Mouse (Mus musculus) hindbrain, embryonic 12.5 days (tissue): ENCODE data around the gene Resp18. TPM values are rescaled to one million over a fixed set of nuclear protein-coding genes. Genes with fewer than 3 reads are reported as not detected.
A peak's percentile ranks its signal among the peaks of the same experiment; 100 is the strongest.

Experiments used
- ATAC-seq: fragments of 200-750 bp; cut with Nextera tagmentation; 2 replicates; pipeline ENCODE4 v1.8.0; 2017; ENCODE audit warnings: moderate TSS enrichment; ENCODE audit not compliant: low FRiP score
- H3K27ac ChIP-seq: fragments of 300-500 bp; sonication (generic); 2 replicates; pipeline ENCODE4 v1.5.1; 2016; ENCODE audit warnings: mild to moderate bottlenecking
- H3K27me3 ChIP-seq: fragments of 300-500 bp; sonication (generic); 2 replicates; pipeline ENCODE4 v1.6.1; 2016; ENCODE audit warnings: mild to moderate bottlenecking
- H3K36me3 ChIP-seq: fragments of 300-500 bp; sonication (generic); 2 replicates; pipeline ENCODE4 v1.6.1; 2016; ENCODE audit warnings: mild to moderate bottlenecking
- H3K4me1 ChIP-seq: fragments of 300-500 bp; sonication (generic); 2 replicates; pipeline ENCODE4 v1.6.1; 2016
- H3K4me2 ChIP-seq: fragments of 300-500 bp; sonication (generic); replicated peaks from 2 replicates; pipeline ENCODE4 v1.6.1; 2016; ENCODE audit warnings: mild to moderate bottlenecking
- H3K4me3 ChIP-seq: fragments of 300-500 bp; sonication (generic); 2 replicates; pipeline ENCODE4 v1.5.1; 2016; ENCODE audit warnings: mild to moderate bottlenecking
- H3K9ac ChIP-seq: fragments of 300-500 bp; sonication (generic); 2 replicates; pipeline ENCODE4 v1.6.1; 2016; ENCODE audit warnings: mild to moderate bottlenecking, moderate library complexity
- H3K9me3 ChIP-seq: fragments of 300-500 bp; sonication (generic); replicated peaks from 2 replicates; pipeline ENCODE4 v1.6.1; 2016; ENCODE audit warnings: mild to moderate bottlenecking
- WGBS: fragments of 180-500 bp; shearing (Covaris S2); methylation state at CpG from one replicate; pipeline ENCODE4 v1.1.7; 2016; 5-methylcytosine and 5-hydroxymethylcytosine counted together
- polyA plus RNA-seq: library from polyadenylated mRNA; unstranded; fragments of >200 nt; fragmentation: Nextera tagmentation; extraction: Ambion mirVana; gene quantifications from 2 replicates; pipeline ENCODE4 v1.2.1, GENCODE M21; 2016

Gene Resp18
- polyA plus RNA-seq: 50.0 and 56.8 TPM in 2 replicates

DNA sequence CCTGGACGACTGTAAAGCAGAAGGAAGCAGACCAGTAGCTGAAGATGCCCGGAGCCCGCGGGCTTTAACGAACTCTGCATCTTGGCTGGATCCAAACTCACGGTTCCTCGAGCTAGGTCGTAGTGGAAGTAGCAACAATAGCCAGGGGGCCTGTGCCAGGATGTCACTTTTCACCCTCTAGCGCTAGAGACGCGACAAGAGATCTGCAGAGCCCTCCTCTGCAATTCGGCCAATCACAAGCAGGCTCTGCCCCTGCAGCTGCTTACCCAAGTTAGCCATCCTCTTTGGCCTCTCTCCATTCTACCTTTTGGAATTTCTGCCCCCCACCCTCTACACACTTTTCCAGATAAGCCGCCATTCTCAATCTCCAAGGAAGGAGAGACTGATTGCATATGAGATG is at the start of gene Resp18:
TSS of gene Resp18 (minus strand) at position 188 of the 400 bp plus-strand sequence.
- Histone ChIP-seq H3K4me1 (0 out of 2 replicates have a peak, but pooled peaks cover 3% of the 10 kb centered on the region), H3K27ac (no peak within 1 kb of the TSS), H3K27me3 (peaks cover 43% of the 10 kb centered on the region), H3K36me3 (no peaks in the 10 kb centered on the region), H3K9ac (peak within 1 kb of the TSS; percentile 53), H3K4me2 (peak within 1 kb of the TSS; percentile 50), H3K4me3 (peak within 1 kb of the TSS; percentile 37), H3K9me3 (no peaks in the 10 kb centered on the region)
- 0 out of 2 replicates have a peak, but pooled peaks have one; percentile 19 for ATAC-seq
- WGBS: 4% methylated on average over 13 of the region's 13 CpGs

DNA sequence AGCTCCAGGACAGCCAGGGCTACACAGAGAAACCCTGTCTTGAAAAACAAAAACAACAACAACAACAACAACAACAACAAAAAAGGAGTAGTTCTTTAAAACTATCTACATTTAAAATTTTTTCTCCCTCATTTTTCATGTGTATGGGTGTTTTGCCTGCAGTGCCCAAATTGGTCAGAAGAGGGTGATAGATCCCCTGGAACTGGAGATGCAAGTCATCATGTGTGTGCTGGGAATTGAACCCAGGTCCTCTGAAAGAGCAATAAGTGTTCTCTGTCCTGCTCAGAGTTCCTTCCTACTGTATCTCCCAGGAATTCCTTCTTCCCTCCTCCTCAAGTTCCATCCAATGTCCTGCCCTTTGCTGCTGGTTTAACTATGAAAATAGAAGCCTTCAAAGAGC is 49.2 kb upstream of the Resp18 start:
- no peak overlapping the region for H3K4me3 ChIP-seq
- no peaks in the 10 kb centered on the region; the same call in 1 of the 2 replicates for H3K9me3 ChIP-seq
- no peaks in the 10 kb centered on the region; the same call in 1 of the 2 replicates for H3K27me3 ChIP-seq
- no peak overlapping the region for H3K4me2 ChIP-seq
- no peak overlapping the region for H3K9ac ChIP-seq
- H3K4me1 ChIP-seq: no peaks in the 10 kb centered on the region
- H3K27ac ChIP-seq: no peak overlapping the region
- no peaks in the 10 kb centered on the region for H3K36me3 ChIP-seq
- no peak for ATAC-seq

- Histone ChIP-seq H3K27ac (no peak overlapping the region), H3K4me1 (peaks cover 9% of the 10 kb centered on the region), H3K4me3 (no peak overlapping the region), H3K36me3 (peaks cover 11% of the 10 kb centered on the region), H3K4me2 (no peak overlapping the region), H3K27me3 (no peaks in the 10 kb centered on the region), H3K9ac (no peak overlapping the region), H3K9me3 (no peaks in the 10 kb centered on the region)
- WGBS: 90% methylated on average over 10 of the region's 10 CpGs
- no peak for ATAC-seq
Observed at GRCm38 (mm10) chr1:75319166-75319565, 41.0 kb upstream of the Resp18 start.

GRCm38 (mm10) chr1:75318736-75319135 is 40.5 kb upstream of the Resp18 start:
- no peaks in the 10 kb centered on the region for H3K9me3 ChIP-seq
- peaks cover 15% of the 10 kb centered on the region for H3K36me3 ChIP-seq
- WGBS: 87% methylated on average over 4 of the region's 4 CpGs
- H3K4me2 ChIP-seq: no peak overlapping the region
- ATAC-seq: no peak
- H3K4me3 ChIP-seq: no peak overlapping the region
- H3K27ac ChIP-seq: no peak overlapping the region
- H3K27me3 ChIP-seq: no peaks in the 10 kb centered on the region
- H3K4me1 ChIP-seq: peaks cover 9% of the 10 kb centered on the region
- no peak overlapping the region for H3K9ac ChIP-seq

DNA sequence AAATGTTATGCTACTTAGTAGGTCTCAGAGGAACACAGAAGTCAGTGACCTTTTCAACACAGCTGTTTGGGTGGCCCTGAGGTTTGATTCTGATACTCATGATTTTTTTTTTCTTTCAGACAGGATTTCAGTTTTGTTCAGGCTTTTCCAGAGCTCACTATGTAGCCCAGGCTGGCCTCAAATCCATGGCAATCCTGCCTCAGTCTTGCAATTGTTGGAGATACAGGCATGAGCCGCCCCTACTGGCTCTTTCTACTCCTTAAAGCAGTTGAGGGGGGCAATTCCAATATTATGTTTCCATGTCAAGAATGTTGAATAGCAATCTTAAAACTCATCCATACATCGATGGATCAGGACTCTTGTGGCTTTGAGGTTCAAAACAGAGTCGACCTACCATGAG is 40.1 kb upstream of the Resp18 start:
- WGBS: 66% methylated on average over 3 of the region's 3 CpGs
- H3K4me3 ChIP-seq: peak overlapping the region; percentile 18; the same call in 1 of the 2 replicates

GRCm38 (mm10) chr1:75317241-75318201 is 39.3 kb upstream of the Resp18 start, which contains the start of gene Dnpep:
Gene Dnpep, minus strand, starts transcription at chr1:75317990.
- Histone ChIP-seq H3K27me3 (no peaks in the 10 kb centered on the region), H3K9me3 (no peaks in the 10 kb centered on the region), H3K36me3 (peaks cover 27% of the 10 kb centered on the region), H3K9ac (peak within 1 kb of the TSS; percentile 73), H3K27ac (peak within 1 kb of the TSS; percentile 94), H3K4me1 (peaks cover 9% of the 10 kb centered on the region), H3K4me2 (peak within 1 kb of the TSS; percentile 79), H3K4me3 (peak within 1 kb of the TSS; percentile 69)
- WGBS: under 1% methylated on average over 91 of the region's 92 CpGs
- peak; percentile 99 for ATAC-seq

More for the DNA sequence above, 40.1 kb upstream of the Resp18 start:
- H3K4me1 ChIP-seq: peaks cover 9% of the 10 kb centered on the region
- H3K9me3 ChIP-seq: no peaks in the 10 kb centered on the region
- H3K27ac ChIP-seq: peak overlapping the region; percentile 76
- H3K27me3 ChIP-seq: no peaks in the 10 kb centered on the region
- no peak for ATAC-seq
- peak overlapping the region; percentile 27; the same call in 1 of the 2 replicates for H3K9ac ChIP-seq
- peak overlapping the region; percentile 79 for H3K4me2 ChIP-seq
- peaks cover 19% of the 10 kb centered on the region for H3K36me3 ChIP-seq

- WGBS: 0% methylated on average over 20 of the region's 20 CpGs
- H3K9ac ChIP-seq: peak overlapping the region; percentile 73
- peaks cover 9% of the 10 kb centered on the region for H3K4me1 ChIP-seq
- peak overlapping the region; percentile 69 for H3K4me3 ChIP-seq
- H3K9me3 ChIP-seq: no peaks in the 10 kb centered on the region
- H3K4me2 ChIP-seq: peak overlapping the region; percentile 79
- peaks cover 33% of the 10 kb centered on the region for H3K36me3 ChIP-seq
- peak overlapping the region; percentile 94 for H3K27ac ChIP-seq
- H3K27me3 ChIP-seq: no peaks in the 10 kb centered on the region
- ATAC-seq: peak; percentile 62
Observed at GRCm38 (mm10) chr1:75316861-75317240, 38.6 kb upstream of the Resp18 start.

DNA sequence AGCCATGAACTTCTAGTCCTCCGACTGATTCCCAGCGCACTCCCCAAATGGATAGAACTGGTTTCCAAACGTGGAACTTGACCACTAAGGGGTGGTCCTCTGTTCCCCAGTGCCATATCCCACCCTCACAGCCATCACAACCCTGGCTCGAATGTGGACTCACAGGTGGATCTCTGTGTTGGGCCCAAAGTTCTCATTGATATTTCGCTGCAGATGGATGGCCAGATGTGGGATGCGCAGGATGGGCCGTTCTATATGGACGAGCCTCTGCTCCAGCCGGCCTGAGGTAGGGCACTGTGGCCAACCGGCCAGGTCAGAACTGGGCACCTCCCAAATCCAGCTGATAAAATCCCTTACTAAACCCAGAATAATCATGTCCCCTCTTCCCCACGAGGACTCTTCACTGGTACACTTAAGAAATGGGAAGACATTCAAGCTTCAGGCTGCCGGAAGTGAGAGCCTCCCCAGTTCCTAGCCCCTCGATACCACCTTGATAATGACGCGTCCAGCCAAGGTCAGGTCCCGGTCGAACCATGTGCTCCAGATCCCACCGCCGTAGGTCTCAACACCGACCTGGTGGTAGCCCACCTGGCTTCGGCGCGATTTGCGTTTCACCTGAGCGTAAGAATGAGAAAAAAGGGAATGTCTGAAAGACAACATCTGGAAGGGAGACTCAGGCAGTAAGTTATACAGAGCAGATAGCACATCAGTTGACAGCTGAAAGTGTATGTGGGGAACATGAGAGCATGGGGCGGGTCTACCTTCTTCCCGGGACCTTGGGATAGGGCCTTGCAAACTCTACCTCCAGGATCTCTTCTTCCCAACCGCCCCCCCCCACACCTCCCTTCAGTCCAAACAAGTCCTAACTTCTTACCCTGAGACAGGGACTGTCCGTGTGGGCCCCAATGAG is 37.5 kb upstream of the Resp18 start:
- ATAC-seq: no peak
- peak overlapping the region; percentile 79 for H3K4me2 ChIP-seq
- H3K27ac ChIP-seq: 0 out of 2 replicates have a peak overlapping the region, but pooled peaks have one; percentile 94
- no peaks in the 10 kb centered on the region for H3K27me3 ChIP-seq
- 86% methylated on average over 29 of the region's 29 CpGs for WGBS
- peaks cover 9% of the 10 kb centered on the region for H3K4me1 ChIP-seq
- peak overlapping the region; percentile 73 for H3K9ac ChIP-seq
- peaks cover 45% of the 10 kb centered on the region for H3K36me3 ChIP-seq
- H3K9me3 ChIP-seq: no peaks in the 10 kb centered on the region
- peak overlapping the region; percentile 69 for H3K4me3 ChIP-seq

DNA sequence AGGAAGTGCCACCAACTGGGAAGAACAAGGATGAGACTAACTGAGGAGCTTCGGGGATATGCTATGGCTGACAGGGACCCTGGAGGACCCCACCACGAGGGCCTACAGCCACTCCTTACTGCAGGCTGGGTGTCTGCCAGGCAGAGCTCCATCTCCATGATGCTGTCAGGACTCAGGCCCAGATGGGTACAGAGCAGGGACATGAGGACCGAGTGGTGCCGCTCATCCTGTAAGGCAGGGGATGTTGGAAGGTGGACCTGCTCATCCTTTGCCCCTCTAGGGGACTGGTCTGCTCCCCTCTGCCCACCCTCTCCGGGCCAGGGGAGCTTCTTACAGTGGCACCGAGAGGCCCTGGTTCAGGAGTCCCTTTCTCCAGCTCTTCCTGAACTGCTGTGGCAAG is 36.8 kb upstream of the Resp18 start:
- no peak for ATAC-seq
- Histone ChIP-seq H3K27me3 (no peaks in the 10 kb centered on the region), H3K36me3 (peaks cover 52% of the 10 kb centered on the region), H3K9me3 (no peaks in the 10 kb centered on the region), H3K4me3 (no peak overlapping the region), H3K4me2 (no peak overlapping the region), H3K9ac (no peak overlapping the region), H3K4me1 (peaks cover 9% of the 10 kb centered on the region), H3K27ac (no peak overlapping the region)
- 97% methylated on average over 6 of the region's 6 CpGs for WGBS

DNA sequence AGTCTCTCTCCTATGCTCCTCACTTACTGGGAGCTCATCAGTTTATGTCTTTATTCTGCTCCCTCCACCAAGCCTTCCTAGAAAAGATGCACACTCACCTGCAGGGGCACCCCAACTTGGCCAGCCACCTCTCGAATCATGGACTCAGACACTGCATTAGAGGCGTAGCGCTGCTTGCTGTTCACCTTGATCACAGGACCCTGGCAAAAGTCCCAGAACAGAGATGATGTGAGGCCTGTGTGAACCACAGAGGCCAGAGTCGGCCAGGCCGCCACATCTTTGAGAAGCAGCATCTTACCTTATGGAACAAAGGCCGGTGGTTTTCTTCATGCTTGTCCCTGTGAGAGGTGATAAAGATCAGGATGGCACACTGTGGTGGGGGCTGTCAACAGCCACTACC is 33.5 kb upstream of the Resp18 start:
- peaks cover 81% of the 10 kb centered on the region for H3K36me3 ChIP-seq
- no peak for ATAC-seq

DNA sequence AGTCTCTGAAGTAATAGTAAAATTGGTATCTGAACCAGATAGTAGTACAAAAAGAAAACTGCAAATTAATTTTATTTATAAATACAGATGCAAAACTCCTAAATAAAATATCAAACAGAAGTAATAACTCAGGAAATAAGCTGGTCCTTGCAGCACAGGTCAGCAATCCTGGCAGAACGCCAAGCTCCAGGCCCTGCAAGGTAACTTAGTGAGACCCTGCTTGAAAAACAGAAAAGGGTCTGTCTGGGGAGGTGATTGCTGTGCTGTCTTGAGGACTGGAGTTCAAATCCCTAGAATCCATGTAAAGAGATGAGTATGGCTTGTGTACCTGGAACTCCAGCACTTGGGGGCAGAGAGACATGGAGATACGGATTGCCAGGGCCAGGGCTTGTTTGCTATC is 26.4 kb upstream of the Resp18 start:
- H3K9me3 ChIP-seq: no peaks in the 10 kb centered on the region
- no peak overlapping the region for H3K27ac ChIP-seq
- no peaks in the 10 kb centered on the region for H3K27me3 ChIP-seq
- H3K4me1 ChIP-seq: no peaks in the 10 kb centered on the region
- WGBS: 90% methylated on average over 2 of the region's 2 CpGs
- no peak overlapping the region for H3K4me3 ChIP-seq
- peaks cover 30% of the 10 kb centered on the region for H3K36me3 ChIP-seq
- H3K9ac ChIP-seq: no peak overlapping the region
- no peak for ATAC-seq
- H3K4me2 ChIP-seq: no peak overlapping the region

More for the DNA sequence above, 33.5 kb upstream of the Resp18 start:
- H3K4me3 ChIP-seq: no peak overlapping the region
- WGBS: 95% methylated on average over 6 of the region's 6 CpGs
- no peak overlapping the region for H3K4me2 ChIP-seq
- no peaks in the 10 kb centered on the region for H3K27me3 ChIP-seq
- H3K4me1 ChIP-seq: peaks cover 9% of the 10 kb centered on the region
- H3K27ac ChIP-seq: no peak overlapping the region
- H3K9me3 ChIP-seq: no peaks in the 10 kb centered on the region
- H3K9ac ChIP-seq: no peak overlapping the region

GRCm38 (mm10) chr1:75294294-75294693 is 16.1 kb upstream of the Resp18 start:
- Histone ChIP-seq H3K4me3 (no peak overlapping the region), H3K4me2 (no peak overlapping the region), H3K27ac (no peak overlapping the region), H3K9ac (no peak overlapping the region), H3K9me3 (no peaks in the 10 kb centered on the region), H3K27me3 (no peaks in the 10 kb centered on the region), H3K4me1 (peaks cover 10% of the 10 kb centered on the region), H3K36me3 (no peaks in the 10 kb centered on the region)
- 79% methylated on average over 5 of the region's 5 CpGs for WGBS
- ATAC-seq: no peak
